Mouse (Mus musculus): ENCODE measurements around the gene Purb.

- TF ChIP-seq CTCF (IDR thresholded peaks at IDR 0.05; ENCODE audit: extremely low read depth, insufficient read length, insufficient replicate concordance, low read depth, low read length): no peak
- no peak for TF ChIP-seq POLR2A (IDR thresholded peaks at IDR 0.05; ENCODE audit: low read depth, low read length)
These were observed 13.5 kb upstream of the Purb start for GRCm38 (mm10) chr11:6489257-6489656.
